Mouse (Mus musculus): ENCODE measurements around the gene Lrrc14b. TPM values are rescaled to one million over a fixed set of nuclear protein-coding genes. Genes with fewer than 3 reads are reported as not detected.

The Lrrc14b gene
- polyA plus RNA-seq (2012; ENCODE audit: insufficient read depth, insufficient read length, missing spikeins) = 2.3 and 3.4 TPM in 2 replicates

GRCm38 (mm10) chr13:74363859-74364235 lies at the start of gene Lrrc14b:
Gene Lrrc14b (minus strand): TSS chr13:74364005.
- H3K4me1 ChIP-seq (ENCODE audit: control insufficient read depth, insufficient read depth, insufficient read length, low read length) = 0 out of 2 replicates have a peak, but pooled peaks cover 7% of the 10 kb centered on the region
- 0 out of 2 replicates have a peak within 1 kb of the TSS, but pooled peaks have one; percentile 6 for H3K27ac ChIP-seq (replicated peaks; ENCODE audit: low read depth, low read length)
- H3K4me3 ChIP-seq (ENCODE audit: insufficient read depth, low read depth, low read length) = no peak within 1 kb of the TSS

GRCm38 (mm10) chr13:74399298-74399839 lies 35.6 kb upstream of the Lrrc14b start, which contains the start of gene Ftl1-ps1:
Gene Ftl1-ps1 (plus strand): TSS chr13:74399694.
- peak within 1 kb of the TSS; percentile 16; the same call in 1 of the 2 replicates for H3K4me3 ChIP-seq (ENCODE audit: insufficient read depth, low read depth, low read length)
- H3K4me1 ChIP-seq (ENCODE audit: control insufficient read depth, insufficient read depth, insufficient read length, low read length) = no peaks in the 10 kb centered on the region
- no peak within 1 kb of the TSS for H3K27ac ChIP-seq (replicated peaks; ENCODE audit: low read depth, low read length)

GRCm38 (mm10) chr13:74391156-74391555 lies 27.4 kb upstream of the Lrrc14b start:
- no peak overlapping the region for H3K4me3 ChIP-seq (ENCODE audit: insufficient read depth, low read depth, low read length)
- no peak overlapping the region for H3K27ac ChIP-seq (replicated peaks; ENCODE audit: low read depth, low read length)
- no peaks in the 10 kb centered on the region for H3K4me1 ChIP-seq (ENCODE audit: control insufficient read depth, insufficient read depth, insufficient read length, low read length)

GRCm38 (mm10) chr13:74390371-74390990 lies 26.7 kb upstream of the Lrrc14b start, which contains the start of gene Zfp72:
Gene Zfp72 (minus strand): TSS chr13:74390836.
- H3K27ac ChIP-seq (replicated peaks; ENCODE audit: low read depth, low read length) = no peak within 1 kb of the TSS
- H3K4me3 ChIP-seq (ENCODE audit: insufficient read depth, low read depth, low read length) = peak within 1 kb of the TSS; percentile 66
- no peaks in the 10 kb centered on the region for H3K4me1 ChIP-seq (ENCODE audit: control insufficient read depth, insufficient read depth, insufficient read length, low read length)

GRCm38 (mm10) chr13:74389730-74390129 lies 25.9 kb upstream of the Lrrc14b start:
- H3K4me1 ChIP-seq (ENCODE audit: control insufficient read depth, insufficient read depth, insufficient read length, low read length) = no peaks in the 10 kb centered on the region
- H3K27ac ChIP-seq (replicated peaks; ENCODE audit: low read depth, low read length) = no peak overlapping the region
- peak overlapping the region; percentile 66; the same call in 1 of the 2 replicates for H3K4me3 ChIP-seq (ENCODE audit: insufficient read depth, low read depth, low read length)

- Histone ChIP-seq H3K4me3 (ENCODE audit: insufficient read depth, low read depth, low read length) (no peak overlapping the region), H3K27ac (replicated peaks; ENCODE audit: low read depth, low read length) (no peak overlapping the region), H3K4me1 (ENCODE audit: control insufficient read depth, insufficient read depth, insufficient read length, low read length) (no peaks in the 10 kb centered on the region)
Observed at GRCm38 (mm10) chr13:74382289-74382688, 18.5 kb upstream of the Lrrc14b start.

- Histone ChIP-seq H3K4me1 (ENCODE audit: control insufficient read depth, insufficient read depth, insufficient read length, low read length) (no peaks in the 10 kb centered on the region), H3K4me3 (ENCODE audit: insufficient read depth, low read depth, low read length) (no peak overlapping the region), H3K27ac (replicated peaks; ENCODE audit: low read depth, low read length) (no peak overlapping the region)
Observed at GRCm38 (mm10) chr13:74381533-74382276, 17.9 kb upstream of the Lrrc14b start.

- Histone ChIP-seq H3K4me3 (ENCODE audit: insufficient read depth, low read depth, low read length) (no peak overlapping the region), H3K4me1 (ENCODE audit: control insufficient read depth, insufficient read depth, insufficient read length, low read length) (0 out of 2 replicates have a peak, but pooled peaks cover 7% of the 10 kb centered on the region), H3K27ac (replicated peaks; ENCODE audit: low read depth, low read length) (0 out of 2 replicates have a peak overlapping the region, but pooled peaks have one; percentile 6)
Observed at GRCm38 (mm10) chr13:74363176-74363858, 488 bp downstream of the Lrrc14b start.

- Histone ChIP-seq H3K27ac (replicated peaks; ENCODE audit: low read depth, low read length) (no peak overlapping the region), H3K4me3 (ENCODE audit: insufficient read depth, low read depth, low read length) (no peak overlapping the region), H3K4me1 (ENCODE audit: control insufficient read depth, insufficient read depth, insufficient read length, low read length) (0 out of 2 replicates have a peak, but pooled peaks cover 7% of the 10 kb centered on the region)
Observed at GRCm38 (mm10) chr13:74362218-74362617, 1.6 kb downstream of the Lrrc14b start.

GRCm38 (mm10) chr13:74356491-74356890 lies 7.3 kb downstream of the Lrrc14b start:
- no peak overlapping the region for H3K27ac ChIP-seq (replicated peaks; ENCODE audit: low read depth, low read length)
- H3K4me1 ChIP-seq (ENCODE audit: control insufficient read depth, insufficient read depth, insufficient read length, low read length) = no peaks in the 10 kb centered on the region
- no peak overlapping the region for H3K4me3 ChIP-seq (ENCODE audit: insufficient read depth, low read depth, low read length)

GRCm38 (mm10) chr13:74350435-74350906 lies 13.3 kb downstream of the Lrrc14b start:
- Histone ChIP-seq H3K4me3 (ENCODE audit: insufficient read depth, low read depth, low read length) (peak overlapping the region; percentile 70), H3K4me1 (ENCODE audit: control insufficient read depth, insufficient read depth, insufficient read length, low read length) (peaks cover 2% of the 10 kb centered on the region; the same call in 1 of the 2 replicates), H3K27ac (replicated peaks; ENCODE audit: low read depth, low read length) (peak overlapping the region; percentile 28; the same call in 1 of the 2 replicates)

GRCm38 (mm10) chr13:74349566-74350434 lies 14.0 kb downstream of the Lrrc14b start, which contains the start of the genes Sdha and Ccdc127:
Gene Sdha (minus strand): TSS chr13:74350280.
Gene Ccdc127 (plus strand): TSS chr13:74350309.
- H3K4me1 ChIP-seq (ENCODE audit: control insufficient read depth, insufficient read depth, insufficient read length, low read length) = peaks cover 2% of the 10 kb centered on the region; the same call in 1 of the 2 replicates
- peak within 1 kb of the TSS; percentile 99 for H3K27ac ChIP-seq (replicated peaks; ENCODE audit: low read depth, low read length)
- H3K4me3 ChIP-seq (ENCODE audit: insufficient read depth, low read depth, low read length) = peak within 1 kb of the TSS; percentile 80

- no peak overlapping the region for H3K4me3 ChIP-seq (ENCODE audit: insufficient read depth, low read depth, low read length)
- no peak overlapping the region for H3K27ac ChIP-seq (replicated peaks; ENCODE audit: low read depth, low read length)
- no peaks in the 10 kb centered on the region for H3K4me1 ChIP-seq (ENCODE audit: control insufficient read depth, insufficient read depth, insufficient read length, low read length)
Observed at GRCm38 (mm10) chr13:74341036-74341435, 22.8 kb downstream of the Lrrc14b start.

GRCm38 (mm10) chr13:74329321-74329720 lies 34.5 kb downstream of the Lrrc14b start:
- H3K27ac ChIP-seq (replicated peaks; ENCODE audit: low read depth, low read length) = no peak overlapping the region
- H3K4me1 ChIP-seq (ENCODE audit: control insufficient read depth, insufficient read depth, insufficient read length, low read length) = no peaks in the 10 kb centered on the region
- no peak overlapping the region for H3K4me3 ChIP-seq (ENCODE audit: insufficient read depth, low read depth, low read length)
